8 mouse cellular contexts compared by ENCODE assay signal in the genomic region with DNA sequence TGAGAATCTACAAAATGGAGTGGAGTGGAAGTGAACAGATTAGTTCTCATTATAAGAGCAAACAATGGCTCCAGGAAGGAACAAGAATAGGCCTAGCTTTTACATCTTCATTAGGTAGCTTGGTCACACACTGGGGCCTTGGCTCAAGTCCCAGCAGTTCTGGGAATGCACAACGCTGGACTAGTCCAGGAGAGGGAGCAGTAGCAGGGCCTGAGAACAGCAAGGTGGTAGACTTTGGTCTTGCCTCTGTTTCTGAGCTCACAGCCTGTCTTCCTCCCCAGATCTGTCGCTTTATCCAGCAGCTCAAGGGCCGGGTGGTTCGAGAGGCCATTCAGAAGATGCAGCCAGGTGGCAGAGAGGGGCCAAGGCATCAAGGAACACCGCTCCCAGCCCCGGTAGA. TPM values are rescaled to one million over a fixed set of nuclear protein-coding genes. Genes with fewer than 3 reads are reported as not detected.
DNase-seq lines count a peak whose midpoint lies in the region; TF ChIP-seq lines count a peak whose summit lies in the region.

No protein-coding gene starts in this region.

- H3K4me3 ChIP-seq in thymus, adult 2 months (ENCODE audit: control insufficient read depth, insufficient read depth, low read length), result no peak overlapping the region

- peak; percentile 58 for DNase-seq in ovary, postnatal 36 days (ENCODE audit: low spot score)
- DNase-seq in ovary, postnatal 10 days (ENCODE audit: low spot score), result no peak
- DNase-seq in cerebellum, postnatal 14 days, result peak; percentile 91 to 94
- peak; percentile 53 to 69 for DNase-seq in heart, postnatal 14 days
- DNase-seq in layer of hippocampus, adult 9-10 months (ENCODE audit: low spot score), result peak; percentile 66
- peak; percentile 54 to 65 for DNase-seq in lung, postnatal 4 days
- DNase-seq in thymus, adult 2 months, result no peak
- no peak for DNase-seq in urinary bladder, postnatal 36 days (ENCODE audit: low spot score in 2 of 2)

- WGBS in thymus, adult 2 months, result 79% methylated on average over 6 of the region's 6 CpGs

- intact Hi-C loops in heart, postnatal 14 days (cut with DNase I), result loop anchor here (5.0 kb wide), 1 partner anchor 62 kb away; no protein-coding TSS in a partner anchor

- no peak overlapping the region for H3K27ac ChIP-seq in thymus, adult 2 months (ENCODE audit: control insufficient read depth, insufficient read depth, low read length)

- H3K4me1 ChIP-seq in thymus, adult 2 months (replicated peaks; ENCODE audit: control insufficient read depth, insufficient read depth, low read length), result peaks cover 8% of the 10 kb centered on the region

- no peaks in the 10 kb centered on the region for H3K27me3 ChIP-seq in thymus, adult 2 months (ENCODE audit: control insufficient read depth, insufficient read depth, low read length)

- no peak for TF ChIP-seq POLR2A in thymus, adult 2 months (IDR thresholded peaks at IDR 0.05; ENCODE audit: control insufficient read depth, extremely low read depth, insufficient read depth, low read length, poor library complexity)

- no peak for TF ChIP-seq CTCF in thymus, adult 2 months (IDR thresholded peaks at IDR 0.05; ENCODE audit: borderline replicate concordance, control insufficient read depth, extremely low read depth, insufficient read depth, low read length, poor library complexity)

- H3K36me3 ChIP-seq in thymus, adult 2 months (ENCODE audit: control insufficient read depth, insufficient read depth, low read length), result no peaks in the 10 kb centered on the region

RNA-seq across cellular contexts. Expression of a gene that starts 1.1 kb away (rescaled TPM):
- 10 to 100 TPM; 14.4 to 14.5 TPM for total RNA-seq in heart, postnatal 14 days (2021)
- polyA plus RNA-seq in thymus, adult 2 months (2012; rRNA removed), result 40.8 and 45.1 TPM in 2 replicates

RNA-seq across cellular contexts. Expression of a gene that starts 5.1 kb away (rescaled TPM):
- total RNA-seq in heart, postnatal 14 days (2021), result 1 to 10 TPM; 2.0 to 2.2 TPM
- polyA plus RNA-seq in thymus, adult 2 months (2012; rRNA removed), result 22.5 and 27.0 TPM in 2 replicates

RNA-seq across cellular contexts. Expression of a gene that starts 6.0 kb away (rescaled TPM):
- total RNA-seq in heart, postnatal 14 days (2021), result 1 to 10 TPM; 3.0 to 4.3 TPM
- 56.4 and 69.7 TPM in 2 replicates for polyA plus RNA-seq in thymus, adult 2 months (2012; rRNA removed)

RNA-seq across cellular contexts. Expression of a gene that starts 15.3 kb away (rescaled TPM):
- under 1 TPM in 1 of 2 experiments, not detected in 1; 0.38 TPM for total RNA-seq in heart, postnatal 14 days (2021)
- polyA plus RNA-seq in thymus, adult 2 months (2012; rRNA removed), result 2.6 and 4.6 TPM in 2 replicates

RNA-seq across cellular contexts. Expression of a gene that starts 15.5 kb away (rescaled TPM):
- 10 to 100 TPM; 59.2 to 69.6 TPM for total RNA-seq in heart, postnatal 14 days (2021)
- polyA plus RNA-seq in thymus, adult 2 months (2012; rRNA removed), result 73.2 and 79.9 TPM in 2 replicates

Comparison
In these comparisons a context has a peak if more than half of its experiments do, and no peak if none do; other contexts are left out.
1. DNase-seq: peak in ovary, postnatal 36 days (single experiment), cerebellum, postnatal 14 days (2 of 2), heart, postnatal 14 days (2 of 2), layer of hippocampus, adult 9-10 months (single experiment) and lung, postnatal 4 days (2 of 2); none in ovary, postnatal 10 days (single experiment), thymus, adult 2 months (single experiment) and urinary bladder, postnatal 36 days (0 of 2).